Comparison of ENCODE assay signal across 1 mouse cellular context in the genomic region with DNA sequence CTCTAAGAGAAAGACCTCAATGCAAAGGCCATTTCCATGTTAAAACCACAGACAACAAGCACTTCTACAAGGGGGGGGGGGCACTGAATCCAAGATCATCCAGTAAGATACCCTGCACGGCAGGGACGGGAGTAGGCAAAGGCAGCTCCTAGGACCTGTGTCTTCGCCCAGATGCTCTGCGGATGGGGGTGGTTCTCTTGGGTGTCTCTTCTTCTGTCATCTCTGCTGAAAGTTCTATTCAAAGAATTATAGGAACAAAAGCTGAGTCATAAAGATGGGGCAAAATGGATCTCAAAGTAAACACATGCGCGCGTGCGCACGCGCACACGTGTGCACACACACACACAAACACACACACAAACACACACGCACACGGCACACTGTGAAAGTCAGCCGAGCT.
TF ChIP-seq lines count a peak whose summit lies in the region.

No protein-coding gene starts in this region.

TF ChIP-seq in CH12.LX, 34 proteins besides CTCF, POLR2A, EP300 and RAD21:
- TF ChIP-seq PAX5 (IDR thresholded peaks at IDR 0.05; ENCODE audit: low read length) (no peak), SIN3A (IDR thresholded peaks at IDR 0.05; ENCODE audit: low read length) (no peak), TCF12 (IDR thresholded peaks at IDR 0.05; ENCODE audit: low read depth, low read length) (no peak), CHD1 (IDR thresholded peaks at IDR 0.05; ENCODE audit: low read depth, low read length) (no peak), IRF4 (IDR thresholded peaks at IDR 0.05; ENCODE audit: low read depth, low read length) (no peak), USF2 (conservative IDR thresholded peaks at IDR 0.05; ENCODE audit: low read depth, low read length) (no peak)
